13 mouse cellular contexts compared by ENCODE assay signal in genomic region chr4:62806786-62807185, GRCm38 (mm10).
DNase-seq lines count a peak whose midpoint lies in the region; ATAC-seq and TF ChIP-seq lines count a peak whose summit lies in the region.
"Had no signal": no experiment of that assay in that cellular context is flagged by ENCODE, and none has a peak within 500 bp of the region (broad histone marks: within the 10 kb centered on the region; RNA-seq: fewer than 3 reads in every experiment).

No protein-coding gene starts in this region.

- TF ChIP-seq RAD21 in MEL (IDR thresholded peaks at IDR 0.05; ENCODE audit: low read depth, low read length), result no peak

- H3K27ac ChIP-seq in heart, embryonic 11.5 days (ENCODE audit: low read depth, low read length), result peak overlapping the region; percentile 66
- H3K27ac ChIP-seq in heart, adult 2 months, result no peak overlapping the region
- peak overlapping the region; percentile 41 for H3K27ac ChIP-seq in MEL (ENCODE audit: control insufficient read depth, low read depth, low read length)
- no peak overlapping the region for H3K27ac ChIP-seq in liver, adult 2 months (replicated peaks; ENCODE audit: insufficient read depth, low read depth, low read length)
- no peak overlapping the region for H3K27ac ChIP-seq in left cerebral cortex, adult 2 months
- H3K27ac ChIP-seq: macrophage had no signal

- H3K79me2 ChIP-seq in heart, adult 2 months (replicated peaks; ENCODE audit: control insufficient read depth, insufficient read depth, low read length), result no peaks in the 10 kb centered on the region
- no peaks in the 10 kb centered on the region for H3K79me2 ChIP-seq in MEL (ENCODE audit: control insufficient read depth, insufficient read depth, low read length, poor library complexity)
- no peaks in the 10 kb centered on the region for H3K79me2 ChIP-seq in liver, adult 2 months (ENCODE audit: control insufficient read depth, insufficient read depth, low read length)

- no peaks in the 10 kb centered on the region for H3K27me3 ChIP-seq in heart, embryonic 11.5 days (ENCODE audit: control insufficient read depth, insufficient read depth, low read length)
- no peaks in the 10 kb centered on the region for H3K27me3 ChIP-seq in heart, adult 2 months (ENCODE audit: control insufficient read depth, insufficient read depth, low read length)
- no peaks in the 10 kb centered on the region for H3K27me3 ChIP-seq in MEL (ENCODE audit: control insufficient read depth in 1 of 2, insufficient read depth in 2 of 2, low read length in 2 of 2)
- H3K27me3 ChIP-seq in liver, adult 2 months (ENCODE audit: control insufficient read depth, insufficient read depth, low read length), result no peaks in the 10 kb centered on the region
- H3K27me3 ChIP-seq: embryonic facial prominence, embryonic 15.5 days had no signal

- ATAC-seq in heart, embryonic 11.5 days (replicated peaks; ENCODE audit: insufficient number of reproducible peaks, low FRiP score, low TSS enrichment), result peak; percentile 68

- H3K4me1 ChIP-seq in heart, embryonic 11.5 days (ENCODE audit: control insufficient read depth, insufficient read depth, low read length), result peaks cover 5% of the 10 kb centered on the region
- H3K4me1 ChIP-seq in heart, adult 2 months (ENCODE audit: control insufficient read depth, insufficient read depth, low read length), result peaks cover 7% of the 10 kb centered on the region
- H3K4me1 ChIP-seq in MEL (ENCODE audit: control insufficient read depth in 1 of 2, insufficient read depth in 2 of 2, low read length in 2 of 2), result peaks cover 0 to 4% of the 10 kb centered on the region in 2 experiments; a peak in 1 of 4 replicates
- H3K4me1 ChIP-seq in liver, adult 2 months (ENCODE audit: control insufficient read depth, insufficient read depth, low read length), result no peaks in the 10 kb centered on the region

- 49% methylated on average over 2 of the region's 2 CpGs for WGBS in heart, embryonic 11.5 days (ENCODE audit: insufficient replicate concordance)
- WGBS in heart, adult 2 months, result 30% methylated on average over 2 of the region's 2 CpGs
- WGBS in liver, adult 2 months, result 71% methylated on average over 2 of the region's 2 CpGs

- intact Hi-C loops in heart, adult 2 months (cut with DNase I), result no loop called here
- intact Hi-C loops in gastrocnemius, postnatal 36 days (cut with DNase I), result no loop called here
- intact Hi-C loops in left cerebral cortex, adult 2 months (cut with DNase I), result no loop called here

- no peak for TF ChIP-seq CTCF in heart, adult 2 months (IDR thresholded peaks at IDR 0.05)
- no peak for TF ChIP-seq CTCF in MEL (IDR thresholded peaks at IDR 0.05 in 2 of 3, conservative IDR thresholded peaks at IDR 0.05 in 1 of 3; ENCODE audit: control insufficient read depth in 1 of 3, insufficient read depth in 1 of 3, low read depth in 2 of 3, low read length in 3 of 3, poor library complexity in 1 of 3, severe bottlenecking in 1 of 3)
- TF ChIP-seq CTCF in liver, adult 2 months (IDR thresholded peaks at IDR 0.05; ENCODE audit: low read depth, low read length), result no peak
- no peak for TF ChIP-seq CTCF in left cerebral cortex, adult 2 months (IDR thresholded peaks at IDR 0.05)

- H3K4me3 ChIP-seq in heart, embryonic 11.5 days (ENCODE audit: low read depth, low read length), result no peak overlapping the region
- no peak overlapping the region for H3K4me3 ChIP-seq in heart, adult 2 months
- H3K4me3 ChIP-seq in MEL (ENCODE audit: control insufficient read depth in 1 of 2, insufficient read depth in 1 of 2, low read depth in 2 of 2, low read length in 2 of 2), result no peak overlapping the region
- H3K4me3 ChIP-seq in liver, adult 2 months (ENCODE audit: insufficient read depth, low read depth, low read length), result no peak overlapping the region
- no peak overlapping the region for H3K4me3 ChIP-seq in left cerebral cortex, adult 2 months
- H3K4me3 ChIP-seq: embryonic facial prominence, embryonic 15.5 days; myocyte had no signal

- H3K4me2 ChIP-seq in heart, embryonic 11.5 days, result no peak overlapping the region
- H3K4me2 ChIP-seq: embryonic facial prominence, embryonic 15.5 days had no signal

- TF ChIP-seq POLR2A in heart, adult 2 months (IDR thresholded peaks at IDR 0.05; ENCODE audit: insufficient read depth, low read depth, low read length), result no peak
- no peak for TF ChIP-seq POLR2A in MEL (IDR thresholded peaks at IDR 0.05; ENCODE audit: control insufficient read depth in 1 of 2, insufficient read depth in 1 of 2, low read depth in 1 of 2, low read length in 2 of 2, poor library complexity in 1 of 2)
- TF ChIP-seq POLR2A in liver, adult 2 months (IDR thresholded peaks at IDR 0.05; ENCODE audit: extremely low read depth, insufficient read depth, low read length), result no peak

- H3K36me3 ChIP-seq in heart, embryonic 11.5 days (ENCODE audit: control insufficient read depth, insufficient read depth, low read length), result no peaks in the 10 kb centered on the region
- no peaks in the 10 kb centered on the region for H3K36me3 ChIP-seq in heart, adult 2 months (ENCODE audit: control insufficient read depth, insufficient read depth, low read length)
- no peaks in the 10 kb centered on the region for H3K36me3 ChIP-seq in MEL (ENCODE audit: control insufficient read depth in 1 of 2, insufficient read depth in 2 of 2, low read length in 2 of 2)
- no peaks in the 10 kb centered on the region for H3K36me3 ChIP-seq in liver, adult 2 months (ENCODE audit: control insufficient read depth, insufficient read depth, low read length)
- H3K36me3 ChIP-seq: embryonic facial prominence, embryonic 15.5 days had no signal

- no peaks in the 10 kb centered on the region for H3K9me3 ChIP-seq in heart, embryonic 11.5 days (replicated peaks; ENCODE audit: control insufficient read depth, low read length)
- H3K9me3 ChIP-seq in MEL (replicated peaks; ENCODE audit: insufficient read depth, low read length), result no peaks in the 10 kb centered on the region
- H3K9me3 ChIP-seq: embryonic facial prominence, embryonic 15.5 days had no signal

- no peak overlapping the region for H3K9ac ChIP-seq in heart, embryonic 11.5 days (ENCODE audit: low read depth, low read length)
- no peak overlapping the region for H3K9ac ChIP-seq in heart, adult 2 months (ENCODE audit: low read depth, low read length)
- H3K9ac ChIP-seq in MEL (ENCODE audit: control insufficient read depth, low read depth, low read length, poor library complexity, severe bottlenecking), result no peak overlapping the region
- no peak overlapping the region for H3K9ac ChIP-seq in liver, adult 2 months (ENCODE audit: low read depth, low read length)
- H3K9ac ChIP-seq: embryonic facial prominence, embryonic 15.5 days had no signal

- no peak for DNase-seq in heart, adult 2 months
- DNase-seq in MEL (ENCODE audit: low read depth, low spot score), result peak; percentile 27
- peak; percentile 5 for DNase-seq in liver, adult 2 months (ENCODE audit: extremely low read depth, low read depth, low spot score)
- peak; percentile 61 for DNase-seq in thymus, postnatal 0 days (ENCODE audit: low spot score)
- DNase-seq in spleen, postnatal 10 days (ENCODE audit: low spot score in 2 of 2), result no peak
- no peak for DNase-seq in gastrocnemius, postnatal 36 days
- no peak for DNase-seq in left cerebral cortex, adult 2 months (ENCODE audit: extremely low spot score in 1 of 2, low spot score in 2 of 2)
- DNase-seq: cerebellum, adult 9-11 months; kidney, adult 18-20 months had no signal

- no peak for TF ChIP-seq EP300 in heart, adult 2 months (IDR thresholded peaks at IDR 0.05; ENCODE audit: insufficient read depth, low read depth, low read length)
- TF ChIP-seq EP300 in MEL (IDR thresholded peaks at IDR 0.05; ENCODE audit: low read depth in 1 of 2, low read length in 2 of 2), result 0 out of 4 replicates have a peak, but pooled peaks of 1 of the 2 experiments have one; percentile 20

TF ChIP-seq in MEL, 35 proteins besides CTCF, POLR2A, EP300 and RAD21:
- TF ChIP-seq POLR2AphosphoS2 (IDR thresholded peaks at IDR 0.05; ENCODE audit: low read length), result no peak
- TF ChIP-seq MYC (IDR thresholded peaks at IDR 0.05; ENCODE audit: low read depth, low read length), result no peak
- TF ChIP-seq ETS1 (IDR thresholded peaks at IDR 0.05; ENCODE audit: low read depth, low read length), result no peak
- TF ChIP-seq TAL1 (IDR thresholded peaks at IDR 0.05; ENCODE audit: low read length), result peak; percentile 26; the same call in 1 of the 2 replicates

Comparison
In these comparisons a context has a peak if more than half of its experiments do, and no peak if none do; other contexts are left out.
1. H3K27ac ChIP-seq: peak in heart, embryonic 11.5 days (single experiment) and MEL (single experiment); none in heart, adult 2 months (single experiment), liver, adult 2 months (single experiment) and left cerebral cortex, adult 2 months (single experiment).
2. DNase-seq: peak in MEL (single experiment), liver, adult 2 months (single experiment) and thymus, postnatal 0 days (single experiment); none in heart, adult 2 months (0 of 2), spleen, postnatal 10 days (0 of 2), gastrocnemius, postnatal 36 days (0 of 2) and left cerebral cortex, adult 2 months (0 of 2).